Mouse (Mus musculus) left cerebral cortex, postnatal 36 days (tissue): ENCODE data around the gene Opa3. TPM values are rescaled to one million over a fixed set of nuclear protein-coding genes. Genes with fewer than 3 reads are reported as not detected.
A peak's percentile ranks its signal among the peaks of the same experiment; 100 is the strongest.

ENCODE experiments used
- DNase-seq, 2 experiments: peaks; one replicate each; pipeline ENCODE4 v3.0.0; 2021 to 2022; ENCODE audit warnings: low spot score in 2 of 2, mixed read lengths in 1 of 2
- intact Hi-C: fragments of 180-260 bp; cut with DNase I; formaldehyde crosslinking; loops from one replicate; pipeline ENCODE4 v1.15.1; 2025
- total RNA-seq, 2 experiments: library from RNA; stranded (reverse); gene quantifications; 2 replicates each; pipeline ENCODE4 v1.2.3; 2021

Opa3 gene
- total RNA-seq, result 10 to 100 TPM; 41.0 to 45.7 TPM

DNA sequence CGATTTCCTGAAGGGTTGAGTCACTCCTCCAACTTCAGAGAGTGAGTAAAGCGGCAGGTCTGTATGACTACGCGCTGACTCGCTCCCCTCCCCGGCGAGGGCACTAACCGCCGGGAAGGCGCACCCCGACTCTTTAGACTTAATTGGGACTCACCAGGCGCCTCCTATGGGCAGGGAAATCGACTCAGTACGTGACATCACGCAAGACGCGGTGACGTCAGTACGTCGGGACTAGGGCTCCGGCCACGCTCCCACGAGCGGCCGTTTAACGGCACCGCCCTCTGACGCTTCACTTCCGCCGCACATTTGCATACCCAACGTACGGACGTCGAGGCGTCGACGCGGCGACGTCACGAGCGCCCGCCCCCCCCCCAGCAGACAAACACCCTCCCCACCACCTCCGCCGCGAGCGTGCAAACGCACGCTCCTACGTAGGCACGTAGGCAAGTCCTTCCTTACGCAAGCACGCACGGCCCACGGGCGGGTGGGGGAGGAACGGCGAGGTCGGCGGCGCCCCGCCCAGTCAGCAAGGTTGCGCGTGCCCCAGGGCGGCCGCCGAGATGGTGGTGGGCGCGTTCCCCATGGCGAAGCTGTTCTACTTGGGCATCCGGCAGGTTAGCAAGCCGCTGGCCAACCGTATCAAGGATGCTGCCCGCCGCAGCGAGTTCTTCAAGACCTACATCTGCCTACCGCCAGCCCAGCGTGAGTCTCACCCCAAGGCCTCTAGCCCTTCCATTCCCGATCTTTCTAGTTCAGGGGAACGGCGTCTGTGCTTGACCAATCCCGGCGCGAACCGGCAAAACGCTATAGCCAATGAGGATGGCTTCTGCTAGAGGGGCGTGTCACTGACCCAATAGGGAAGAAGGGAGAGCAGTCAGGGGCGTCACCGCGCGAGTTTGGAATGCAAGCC is at the start of gene Opa3:
Opa3 (plus strand) TSS at position 452 of the 910 bp plus-strand sequence.
- intact Hi-C loops, result no loop called here
- DNase-seq, result peak; percentile 99 to 100

DNA sequence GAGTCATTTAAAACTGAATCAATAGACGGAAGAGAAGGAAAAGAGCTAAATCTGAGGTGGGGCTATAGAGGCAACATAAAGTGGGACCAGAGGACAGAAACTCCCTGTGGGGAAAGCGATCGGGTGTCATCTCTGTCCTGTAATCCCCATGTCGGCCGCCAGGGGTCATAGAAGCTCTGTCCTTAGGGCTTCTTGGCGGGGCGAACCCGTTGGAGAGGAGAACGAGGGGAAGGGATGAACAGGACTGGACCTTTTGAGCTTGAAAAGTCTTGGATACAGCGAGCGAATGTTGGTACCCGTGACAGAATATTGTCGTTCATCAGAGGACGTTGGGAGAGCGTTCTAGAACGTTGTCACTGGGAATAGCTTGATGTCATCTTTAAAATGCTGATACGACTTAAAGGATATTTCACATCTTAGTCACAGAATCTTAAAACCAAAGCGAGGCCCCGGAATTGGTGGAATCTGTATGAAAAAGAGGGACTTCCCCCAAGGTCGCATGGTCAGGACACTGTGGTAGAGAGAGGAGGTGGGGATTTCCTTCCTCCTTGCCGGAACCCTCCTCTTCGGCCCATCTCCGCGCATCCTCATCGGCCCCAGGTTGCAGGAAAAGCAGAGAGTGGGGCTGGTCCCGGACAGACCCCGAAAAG is 49.6 kb upstream of the Opa3 start:
- intact Hi-C loops, result loop anchor here (5.0 kb wide), 1 partner anchor 164 kb away; the partner anchor contains the start of gene Ercc1

DNA sequence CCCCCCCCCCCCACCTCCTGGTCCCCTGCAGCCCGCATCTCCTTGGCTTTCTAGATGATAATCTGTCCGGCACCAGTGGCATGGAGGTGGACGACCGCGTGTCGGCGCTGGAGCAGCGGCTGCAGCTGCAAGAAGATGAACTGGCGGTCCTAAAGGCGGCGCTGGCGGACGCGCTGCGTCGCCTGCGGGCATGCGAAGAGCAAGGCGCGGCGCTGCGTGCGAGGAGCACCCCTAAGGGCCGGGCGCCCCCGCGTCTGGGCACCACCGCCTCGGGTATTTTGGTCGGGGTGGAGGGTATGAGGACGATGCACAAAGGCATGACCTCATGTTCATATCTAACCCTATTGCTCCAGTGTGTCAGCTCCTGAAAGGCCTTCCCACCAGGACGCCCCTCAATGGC is 49.0 kb upstream of the Opa3 start:
- intact Hi-C loops, result loop anchor here (5.0 kb wide), 1 partner anchor 163 kb away; the partner anchor contains the start of gene Ercc1
- peak; percentile 62 to 66 for DNase-seq

More for the DNA sequence above, 49.6 kb upstream of the Opa3 start:
- DNase-seq, result peak; percentile 83 to 87

- no peak for DNase-seq
- intact Hi-C loops, result loop anchor here (5.0 kb wide), 1 partner anchor 162 kb away; the partner anchor contains the start of gene Ercc1
Measured at GRCm38 (mm10) chr7:19179936-19180335, 48.2 kb upstream of the Opa3 start.

DNA sequence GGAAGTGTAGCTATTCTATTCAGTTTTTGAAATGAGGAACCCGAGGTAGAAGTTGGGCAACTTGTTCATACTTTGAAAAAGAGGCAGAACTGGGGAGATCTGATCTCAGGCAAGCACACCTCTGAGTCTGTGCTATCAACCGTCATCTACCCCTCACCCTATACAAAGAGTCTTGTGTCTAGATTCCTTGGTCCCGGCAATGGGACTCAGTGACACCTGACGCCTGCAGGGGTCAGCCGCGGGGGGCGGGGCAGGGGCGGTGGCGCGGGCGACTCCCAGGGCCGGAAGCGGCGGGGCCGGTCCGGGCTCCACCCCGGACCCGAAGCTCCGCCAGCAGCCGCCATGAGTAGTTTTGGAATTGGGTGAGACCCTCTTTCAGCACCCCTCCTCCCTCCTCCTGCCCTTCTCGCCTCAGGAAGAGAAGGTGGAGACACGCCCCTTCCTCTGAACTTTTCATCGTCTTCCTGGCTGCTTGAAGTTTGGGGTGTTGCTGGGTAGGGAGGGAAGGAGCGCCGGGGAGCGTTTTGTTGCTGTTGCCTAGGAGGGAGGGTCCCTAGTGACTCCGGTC is 47.2 kb upstream of the Opa3 start:
- no peak for DNase-seq
- intact Hi-C loops, result no loop called here

DNA sequence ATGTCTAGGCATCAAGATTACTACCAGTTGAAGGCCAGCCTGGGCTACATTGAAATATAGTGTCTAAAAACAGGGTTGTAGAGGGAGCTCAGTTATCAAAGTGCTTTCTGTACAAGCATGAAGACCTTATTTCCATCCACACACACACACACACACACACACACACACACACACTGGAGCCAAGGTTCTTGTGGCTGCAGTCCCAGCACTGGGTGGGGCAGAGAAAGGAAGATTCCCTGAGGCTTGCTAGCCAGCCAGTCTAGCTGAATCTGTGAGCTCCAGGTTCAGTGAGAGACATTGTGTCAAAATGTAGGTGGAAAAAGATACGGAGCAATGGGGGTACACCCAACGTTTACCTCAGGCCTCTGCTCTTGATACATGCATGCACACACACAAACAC is 43.9 kb upstream of the Opa3 start:
- DNase-seq, result no peak
- intact Hi-C loops, result no loop called here

- no peak for DNase-seq
- intact Hi-C loops, result no loop called here
Measured at GRCm38 (mm10) chr7:19184758-19185157, 43.4 kb upstream of the Opa3 start.

GRCm38 (mm10) chr7:19194676-19195075 is 33.5 kb upstream of the Opa3 start:
- intact Hi-C loops, result no loop called here
- DNase-seq, result no peak

DNA sequence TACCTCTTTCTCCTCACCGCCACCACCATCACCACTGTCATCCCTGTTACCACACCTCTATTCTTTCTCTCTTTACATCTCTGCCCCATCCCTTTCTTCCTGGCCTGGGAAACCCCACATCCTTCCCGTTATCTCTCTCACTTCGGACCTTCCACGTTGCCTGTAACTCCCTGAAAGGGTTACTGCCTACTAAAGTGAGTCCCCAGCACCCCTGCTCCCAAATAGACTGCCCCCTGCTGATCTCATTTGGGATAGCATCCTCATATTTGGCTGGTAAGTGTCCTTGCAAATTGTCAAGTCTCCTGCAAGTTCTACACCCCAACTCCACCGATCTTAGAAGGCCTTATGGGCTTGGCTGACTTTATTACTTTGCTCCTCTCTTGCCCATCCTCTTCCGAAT is 31.5 kb upstream of the Opa3 start:
- intact Hi-C loops, result no loop called here

GRCm38 (mm10) chr7:19197985-19198384 is 30.1 kb upstream of the Opa3 start:
- intact Hi-C loops, result no loop called here
- no peak for DNase-seq

More for the DNA sequence above, 31.5 kb upstream of the Opa3 start:
- DNase-seq, result peak in 1 of 2 experiments; percentile 33

GRCm38 (mm10) chr7:19201660-19202059 is 26.5 kb upstream of the Opa3 start:
- no peak for DNase-seq
- intact Hi-C loops, result no loop called here

DNA sequence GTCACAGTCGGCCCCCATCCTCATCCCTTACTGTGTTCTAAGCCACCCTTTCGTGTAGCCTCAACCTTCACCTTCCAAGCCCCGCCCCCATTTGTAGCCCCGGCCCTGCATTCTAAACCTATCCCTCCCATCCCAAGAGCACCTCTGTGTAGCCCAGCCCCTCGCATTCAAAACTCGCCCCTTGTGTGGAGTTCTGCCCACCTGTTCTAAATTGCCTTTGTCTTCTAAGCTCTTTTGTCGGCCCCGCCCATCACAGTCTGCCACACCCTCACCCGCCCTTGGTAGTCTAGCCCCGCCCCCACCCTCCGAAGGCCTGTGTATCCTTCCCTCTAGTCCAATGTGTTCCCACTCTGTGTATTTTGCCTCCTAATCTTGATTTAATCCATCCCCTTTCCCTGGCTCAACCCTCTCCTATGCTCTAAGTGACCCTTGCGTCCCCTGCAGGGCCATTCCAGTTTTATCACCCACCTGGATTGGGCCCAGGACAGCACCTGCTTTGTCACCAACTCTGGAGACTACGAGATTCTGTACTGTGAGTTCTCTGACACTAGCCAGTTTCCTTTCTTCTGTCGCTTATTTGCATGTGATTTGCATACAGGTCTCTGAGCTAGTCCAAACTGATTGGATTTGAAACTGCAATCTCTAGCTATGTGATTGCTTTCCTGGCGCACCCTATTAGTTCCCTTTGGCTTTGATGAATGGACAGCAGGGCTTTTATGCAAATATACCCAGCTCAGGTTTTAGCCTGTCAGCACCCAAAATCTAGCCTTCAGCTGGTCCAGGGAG is 25.9 kb upstream of the Opa3 start:
- intact Hi-C loops, result no loop called here

DNA sequence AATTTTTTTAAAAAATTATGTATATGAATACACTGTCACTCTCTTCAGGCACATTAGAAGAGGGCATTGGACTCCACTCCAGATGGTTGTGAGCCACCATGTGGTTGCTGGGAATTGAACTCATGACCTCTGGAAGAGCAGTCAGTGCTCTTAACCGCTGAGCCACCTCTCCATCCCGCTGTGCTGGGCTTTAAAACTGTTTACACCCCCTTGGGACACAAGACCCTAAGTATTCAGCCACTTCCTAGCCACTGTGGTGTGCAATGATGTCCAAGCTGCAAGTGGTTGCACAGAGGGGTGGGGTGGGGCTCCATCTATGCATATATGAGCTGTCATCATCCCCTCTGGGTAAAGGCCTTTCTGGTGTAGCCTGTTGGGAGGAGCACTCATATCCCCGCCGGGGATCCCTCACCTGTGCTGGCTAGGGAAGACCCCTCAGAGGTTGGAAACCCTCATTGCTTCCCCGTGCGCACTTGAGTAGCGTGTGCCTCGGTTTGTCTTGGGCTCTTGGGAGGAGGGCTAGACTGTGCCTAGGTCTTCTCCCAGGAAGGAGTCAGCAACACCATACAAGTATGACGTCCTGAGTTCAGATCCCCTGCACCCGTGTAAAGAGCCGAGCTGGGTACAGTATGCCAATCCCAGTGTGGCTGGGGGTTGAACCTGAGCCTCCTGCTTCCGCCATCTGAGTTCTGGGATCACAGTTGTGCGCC is 19.8 kb upstream of the Opa3 start:
- DNase-seq, result no peak
- intact Hi-C loops, result no loop called here

More for the DNA sequence above, 25.9 kb upstream of the Opa3 start:
- DNase-seq, result no peak

- intact Hi-C loops, result no loop called here
- DNase-seq, result peak in 1 of 2 experiments; percentile 24
Measured at GRCm38 (mm10) chr7:19208944-19209472, 19.1 kb upstream of the Opa3 start.

DNA sequence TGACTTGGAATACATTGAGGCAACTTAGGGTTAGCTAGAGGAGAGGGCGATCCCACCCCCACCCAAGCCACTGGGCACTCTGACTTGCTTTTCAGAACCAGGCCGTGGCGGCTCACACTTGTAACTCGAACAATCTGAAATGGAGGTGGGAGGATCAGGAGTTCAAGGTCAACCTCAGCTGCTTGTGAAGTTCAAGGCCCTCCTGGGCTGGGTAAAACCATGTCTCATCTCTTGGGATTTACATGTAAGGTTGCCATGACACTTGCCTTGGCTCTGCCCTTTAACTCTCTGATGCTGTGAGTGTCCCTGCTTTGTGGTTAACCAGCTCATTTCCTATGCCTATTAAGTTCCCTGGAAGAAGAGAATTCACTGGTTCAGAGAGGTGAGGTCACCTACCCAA is 18.6 kb upstream of the Opa3 start:
- DNase-seq, result no peak
- intact Hi-C loops, result no loop called here

- intact Hi-C loops, result no loop called here
- no peak for DNase-seq
Measured at GRCm38 (mm10) chr7:19210010-19210409, 18.1 kb upstream of the Opa3 start.

DNA sequence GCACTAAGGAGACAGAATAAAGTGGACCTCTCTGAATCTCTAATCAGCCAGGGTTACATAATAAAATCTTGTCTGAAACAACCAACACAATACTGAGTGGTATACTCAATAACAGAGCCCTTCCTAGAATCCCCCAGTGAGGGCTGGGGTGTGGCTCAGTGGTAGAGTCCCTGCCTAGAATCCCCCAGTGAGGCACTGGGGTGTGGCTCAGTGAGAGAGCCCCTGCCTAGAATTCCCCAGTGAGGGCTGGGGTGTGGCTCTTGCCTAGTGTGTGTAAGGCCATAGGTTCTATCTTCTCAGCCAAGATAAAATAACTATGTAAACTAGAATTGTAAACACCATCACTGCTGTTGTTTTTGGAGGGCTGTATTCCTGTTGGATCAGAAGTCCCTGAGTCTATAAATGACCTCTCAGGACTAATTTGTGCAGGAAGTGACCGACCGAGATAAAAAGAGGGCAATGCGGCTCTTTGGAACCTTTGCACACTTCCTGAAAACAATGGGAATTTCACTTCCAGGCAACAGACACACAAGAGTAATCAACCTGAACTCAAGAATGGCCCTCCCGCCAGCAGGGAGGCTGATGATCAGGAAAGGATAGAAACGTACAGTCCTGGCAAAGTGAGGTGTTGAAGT is 17.0 kb upstream of the Opa3 start:
- intact Hi-C loops, result no loop called here
- no peak for DNase-seq
